Mouse (Mus musculus): ENCODE data around the gene Gga1.
"Not testable (repeated sequence)": the region's sequence is repeated elsewhere in the genome, so short reads cannot be mapped to it uniquely, and the experiment has no call there.

Gene Gga1

GRCm38 (mm10) chr15:78876258-78876696, 713 bp upstream of the Gga1 start:
- peak; percentile 91 for DNase-seq (ENCODE audit: low spot score)

GRCm38 (mm10) chr15:78877810-78878390, 910 bp downstream of the Gga1 start:
- DNase-seq (ENCODE audit: low spot score): peak; percentile 62

GRCm38 (mm10) chr15:78878792-78879516, 2.0 kb downstream of the Gga1 start:
- not testable (repeated sequence) for DNase-seq (ENCODE audit: low spot score)

- peak; percentile 65 for DNase-seq (ENCODE audit: low spot score)
These were observed 3.4 kb downstream of the Gga1 start for GRCm38 (mm10) chr15:78880432-78880831.

- no peak for DNase-seq (ENCODE audit: low spot score)
These were observed 4.8 kb downstream of the Gga1 start for GRCm38 (mm10) chr15:78881828-78882227.

- peak; percentile 65 for DNase-seq (ENCODE audit: low spot score)
These were observed 12.4 kb downstream of the Gga1 start for GRCm38 (mm10) chr15:78889401-78889853.

GRCm38 (mm10) chr15:78892440-78892839, 15.4 kb downstream of the Gga1 start:
- peak; percentile 68 for DNase-seq (ENCODE audit: low spot score)

GRCm38 (mm10) chr15:78894726-78895125, 17.7 kb downstream of the Gga1 start:
- no peak for DNase-seq (ENCODE audit: low spot score)

- peak; percentile 70 for DNase-seq (ENCODE audit: low spot score)
These were observed 18.8 kb downstream of the Gga1 start for GRCm38 (mm10) chr15:78895741-78896140.

GRCm38 (mm10) chr15:78896149-78896548, 19.2 kb downstream of the Gga1 start:
- peak; percentile 51 for DNase-seq (ENCODE audit: low spot score)

- DNase-seq (ENCODE audit: low spot score): no peak
These were observed 20.5 kb downstream of the Gga1 start for GRCm38 (mm10) chr15:78897488-78897887.

GRCm38 (mm10) chr15:78898507-78899001, 21.6 kb downstream of the Gga1 start:
- DNase-seq (ENCODE audit: low spot score): no peak

GRCm38 (mm10) chr15:78899409-78899739, 22.4 kb downstream of the Gga1 start, which contains the start of gene Gm49510:
Gm49510 (plus strand) TSS chr15:78899667.
- DNase-seq (ENCODE audit: low spot score): no peak

GRCm38 (mm10) chr15:78899740-78900584, 23.0 kb downstream of the Gga1 start, which contains the start of gene Sh3bp1:
Sh3bp1 (plus strand) TSS chr15:78899768.
- DNase-seq (ENCODE audit: low spot score): peak; percentile 75

GRCm38 (mm10) chr15:78900585-78901421, 23.8 kb downstream of the Gga1 start:
- no peak for DNase-seq (ENCODE audit: low spot score)

- DNase-seq (ENCODE audit: low spot score): no peak
These were observed 24.4 kb downstream of the Gga1 start for GRCm38 (mm10) chr15:78901422-78901789.

GRCm38 (mm10) chr15:78903243-78903642, 26.3 kb downstream of the Gga1 start:
- peak; percentile 92 for DNase-seq (ENCODE audit: low spot score)

- no peak for DNase-seq (ENCODE audit: low spot score)
These were observed 31.4 kb downstream of the Gga1 start for GRCm38 (mm10) chr15:78908399-78908798.

GRCm38 (mm10) chr15:78908982-78909381, 32.0 kb downstream of the Gga1 start:
- no peak for DNase-seq (ENCODE audit: low spot score)

GRCm38 (mm10) chr15:78912040-78912439, 35.0 kb downstream of the Gga1 start:
- peak; percentile 86 for DNase-seq (ENCODE audit: low spot score)

- DNase-seq (ENCODE audit: low spot score): peak; percentile 100
These were observed 36.7 kb downstream of the Gga1 start, which contains the start of gene Pdxp for GRCm38 (mm10) chr15:78913632-78914090. Pdxp (plus strand) TSS chr15:78913919.
